Mouse (Mus musculus) forebrain, postnatal 0 days (tissue): Measurements from ENCODE around the gene Bptf. TPM values are rescaled to one million over a fixed set of nuclear protein-coding genes. Genes with fewer than 3 reads are reported as not detected.
"Not testable (repeated sequence)": the region's sequence is repeated elsewhere in the genome, so short reads cannot be mapped to it uniquely, and the experiment has no call there.

Experiments
- ATAC-seq: fragments of 200-750 bp; cut with Nextera tagmentation; 2 replicates; pipeline ENCODE4 v1.8.0; 2017; ENCODE audit warnings: mild to moderate bottlenecking, moderate library complexity
- DNase-seq: peaks from one replicate; pipeline ENCODE4 v3.0.0-alpha.2; 2015
- H3K27ac ChIP-seq: fragments of 300-500 bp; sonication (generic); 2 replicates; pipeline ENCODE4 v1.5.1; 2014; ENCODE audit warnings: low read depth, mild to moderate bottlenecking, antibody characterized with exemption, low read length, moderate library complexity, mixed read lengths
- H3K27me3 ChIP-seq: fragments of 300-500 bp; sonication (generic); 2 replicates; pipeline ENCODE4 v1.6.1; 2014; ENCODE audit warnings: mild to moderate bottlenecking, low read length, mixed read lengths; ENCODE audit not compliant: insufficient read depth
- H3K36me3 ChIP-seq: fragments of 300-500 bp; sonication (generic); 2 replicates; pipeline ENCODE4 v1.6.1; 2014; ENCODE audit warnings: mild to moderate bottlenecking, moderate library complexity; ENCODE audit not compliant: insufficient read depth
- H3K4me1 ChIP-seq: fragments of 300-500 bp; sonication (generic); 2 replicates; pipeline ENCODE4 v1.6.1; 2014; ENCODE audit warnings: antibody characterized with exemption; ENCODE audit not compliant: insufficient read depth
- H3K4me2 ChIP-seq: fragments of 300-500 bp; sonication (generic); 2 replicates; pipeline ENCODE4 v1.6.1; 2014; ENCODE audit warnings: low read depth, mild to moderate bottlenecking, moderate library complexity
- H3K4me3 ChIP-seq: fragments of 300-500 bp; sonication (generic); 2 replicates; pipeline ENCODE4 v1.5.1; 2014; ENCODE audit warnings: low read depth, low read length, mixed read lengths
- H3K9ac ChIP-seq: fragments of 300-500 bp; sonication (generic); 2 replicates; pipeline ENCODE4 v1.6.1; 2014; ENCODE audit warnings: mild to moderate bottlenecking
- H3K9me3 ChIP-seq: fragments of 300-500 bp; sonication (generic); 2 replicates; pipeline ENCODE4 v1.6.1; 2016; ENCODE audit warnings: low read length
- CTCF ChIP-seq: sonication (generic); IDR thresholded peaks from 2 replicates; pipeline ENCODE4 v1.5.1; 2016; ENCODE audit warnings: antibody characterized with exemption, control low read depth, low read depth
- WGBS: fragments of 180-500 bp; shearing (Covaris S2); extraction: QIAGEN DNeasy Blood & Tissue Kit; methylation state at CpG from one replicate; pipeline ENCODE4 v1.1.7; 2014; 5-methylcytosine and 5-hydroxymethylcytosine counted together
- polyA plus RNA-seq: library from polyadenylated mRNA; unstranded; fragments of >200 nt; fragmentation: Nextera tagmentation; extraction: Ambion mirVana; gene quantifications from 2 replicates; pipeline ENCODE4 v1.2.1, GENCODE M21; 2015
- total RNA-seq: library from RNA; depleted of rRNA; stranded (reverse); fragments of >200 nt; gene quantifications from 2 replicates; pipeline ENCODE4 v1.2.3, GENCODE M21; 2014

The Bptf gene
- total and polyA plus RNA-seq, 2 experiments from 2014 or later: 17.2 to 52.6 TPM

DNA sequence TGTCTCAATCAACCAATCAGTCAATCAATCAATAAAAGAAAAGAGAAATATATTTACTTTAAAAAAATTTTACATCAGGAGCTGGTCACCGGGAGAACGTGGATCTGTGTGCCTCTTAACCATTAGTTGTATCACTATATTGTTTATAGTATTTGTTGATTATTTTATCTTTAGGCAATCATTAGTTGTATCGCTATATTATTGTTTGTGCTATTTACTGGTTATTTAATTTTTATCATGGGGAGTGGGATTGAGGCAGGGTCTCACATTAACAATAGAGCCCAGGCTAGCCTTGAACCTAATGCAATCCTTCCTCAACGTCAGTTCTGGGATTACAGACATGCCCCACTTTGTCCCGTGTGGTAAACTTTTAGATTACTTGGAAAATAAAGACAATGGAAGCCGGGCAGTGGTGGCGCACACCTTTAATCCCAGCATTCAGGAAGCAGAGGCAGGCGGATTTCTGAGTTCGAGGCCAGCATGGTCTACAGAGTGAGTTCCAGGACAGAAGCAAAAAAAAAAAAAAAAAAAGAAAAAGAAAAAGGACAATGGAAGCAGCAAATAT is 131.9 kb downstream of the Bptf start:
- Histone ChIP-seq H3K9ac (peak overlapping the region; percentile 46), H3K27me3 (no peaks in the 10 kb centered on the region), H3K9me3 (no peaks in the 10 kb centered on the region), H3K4me1 (peaks cover 3% of the 10 kb centered on the region; the same call in 1 of the 2 replicates), H3K27ac (peak overlapping the region; percentile 86), H3K4me3 (peak overlapping the region; percentile 29), H3K4me2 (peak overlapping the region; percentile 46), H3K36me3 (peaks cover 11% of the 10 kb centered on the region; the same call in 1 of the 2 replicates)
- WGBS: 83% methylated on average over 9 of the region's 9 CpGs
- DNase-seq (no peak), ATAC-seq (no peak)
- TF ChIP-seq CTCF: no peak

DNA sequence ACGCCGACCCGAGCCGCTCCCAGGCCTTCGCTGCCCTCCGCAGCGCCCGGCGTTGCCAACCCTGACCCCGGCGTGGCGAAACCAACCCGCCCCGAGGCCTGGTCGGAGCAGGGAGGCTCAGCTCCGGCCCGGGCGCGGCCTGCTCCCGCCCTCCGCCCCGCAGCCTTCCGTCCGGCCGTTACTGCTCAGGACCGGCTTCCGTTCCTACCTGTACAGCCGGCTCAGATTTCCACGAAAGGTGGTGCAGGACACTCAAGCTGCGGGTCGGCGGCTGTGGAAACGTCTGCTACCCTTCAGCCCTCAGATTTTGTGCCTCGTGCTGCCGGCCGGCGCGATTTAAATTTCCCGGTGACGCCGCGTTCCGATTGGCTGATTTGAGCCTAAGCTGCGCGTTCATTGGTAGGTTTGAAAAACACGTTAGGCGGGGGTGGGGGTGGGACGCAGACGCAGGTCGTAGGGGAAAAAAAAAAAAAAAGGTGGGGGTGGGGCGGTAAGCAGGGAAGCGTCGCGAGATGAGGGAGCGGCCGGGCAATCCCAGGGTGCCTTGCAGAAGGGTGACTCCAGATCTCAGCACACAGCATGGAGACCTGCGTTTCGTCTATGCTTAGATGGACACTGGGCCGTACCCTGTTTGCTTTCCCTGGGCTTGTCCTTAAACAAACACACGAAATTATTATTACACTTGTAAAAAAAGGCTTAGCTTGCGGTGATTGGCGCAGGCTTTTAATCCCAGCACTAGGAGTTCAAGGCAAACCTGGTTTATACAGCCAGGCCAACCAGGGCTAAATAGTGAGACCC is 132.6 kb downstream of the Bptf start, which contains the start of gene Kpna2:
Gene Kpna2, minus strand, starts transcription at position 391 of the 798 bp plus-strand sequence.
- Histone ChIP-seq H3K36me3 (peaks cover 17% of the 10 kb centered on the region), H3K4me1 (peaks cover 3% of the 10 kb centered on the region; the same call in 1 of the 2 replicates), H3K9me3 (no peaks in the 10 kb centered on the region), H3K27ac (peak within 1 kb of the TSS; percentile 86), H3K9ac (peak within 1 kb of the TSS; percentile 64), H3K4me3 (peak within 1 kb of the TSS; percentile 89), H3K4me2 (peak within 1 kb of the TSS; percentile 71), H3K27me3 (no peaks in the 10 kb centered on the region)
- under 1% methylated on average over 62 of the region's 62 CpGs for WGBS
- peak; percentile 96 for ATAC-seq
- DNase-seq: peak; percentile 96
- no peak for TF ChIP-seq CTCF

DNA sequence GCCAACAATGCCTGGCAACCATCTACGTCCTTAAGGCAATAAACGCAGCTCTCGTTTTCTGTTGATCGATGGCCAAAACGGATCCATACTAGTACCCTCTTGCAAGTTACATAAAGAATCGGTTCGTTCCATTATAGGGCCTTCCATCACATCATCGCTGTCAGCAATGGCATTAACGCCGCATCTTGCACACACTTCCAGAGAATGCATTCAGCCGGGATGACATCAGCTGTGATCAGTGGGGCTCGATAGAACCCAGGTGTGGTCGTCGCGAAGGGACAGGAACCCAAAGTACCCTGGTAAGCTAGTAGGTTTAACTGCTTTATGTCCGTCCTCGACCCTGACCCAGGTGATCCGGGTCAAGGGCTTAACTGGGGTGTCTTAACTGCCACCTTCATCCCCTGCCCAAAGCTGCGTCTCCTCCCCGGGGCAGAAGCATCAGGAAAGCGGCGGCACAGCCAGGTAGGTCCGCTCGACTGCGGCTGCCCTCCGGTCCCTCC is 133.2 kb downstream of the Bptf start:
- 2% methylated on average over 26 of the region's 26 CpGs for WGBS
- Histone ChIP-seq H3K36me3 (peaks cover 22% of the 10 kb centered on the region), H3K9me3 (no peaks in the 10 kb centered on the region), H3K9ac (peak overlapping the region; percentile 64), H3K4me3 (peak overlapping the region; percentile 89), H3K4me1 (peaks cover 3% of the 10 kb centered on the region; the same call in 1 of the 2 replicates), H3K27me3 (no peaks in the 10 kb centered on the region), H3K27ac (peak overlapping the region; percentile 69), H3K4me2 (peak overlapping the region; percentile 71)
- DNase-seq (peak; percentile 67), ATAC-seq (no peak)
- no peak for TF ChIP-seq CTCF

DNA sequence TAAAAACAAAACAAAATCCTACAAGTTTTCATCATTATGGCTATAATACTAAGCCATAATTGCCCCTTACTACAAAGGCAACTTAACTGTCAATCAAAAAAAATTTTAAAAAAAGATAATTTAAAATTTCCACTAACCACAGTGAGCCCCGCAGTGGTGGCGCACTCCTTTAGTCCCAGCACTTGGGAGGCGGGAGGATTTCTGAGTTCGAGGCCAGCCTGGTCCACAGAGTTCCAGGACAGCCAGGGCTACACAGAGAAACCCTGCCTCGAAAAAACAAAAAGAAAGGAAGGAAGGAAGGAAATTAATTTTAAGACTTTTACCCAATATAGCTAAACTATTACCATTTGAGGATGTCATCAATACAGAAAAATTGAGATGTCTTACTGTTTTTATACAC is 134.0 kb downstream of the Bptf start:
- ATAC-seq (no peak), DNase-seq (no peak)
- Histone ChIP-seq H3K27me3 (no peaks in the 10 kb centered on the region), H3K27ac (peak overlapping the region; percentile 69; the same call in 1 of the 2 replicates), H3K36me3 (peaks cover 22% of the 10 kb centered on the region), H3K4me2 (peak overlapping the region; percentile 71), H3K9ac (peak overlapping the region; percentile 64), H3K4me1 (peaks cover 3% of the 10 kb centered on the region; the same call in 1 of the 2 replicates), H3K9me3 (no peaks in the 10 kb centered on the region), H3K4me3 (peak overlapping the region; percentile 89)
- no peak for TF ChIP-seq CTCF
- WGBS: 12% methylated on average over 5 of the region's 5 CpGs

DNA sequence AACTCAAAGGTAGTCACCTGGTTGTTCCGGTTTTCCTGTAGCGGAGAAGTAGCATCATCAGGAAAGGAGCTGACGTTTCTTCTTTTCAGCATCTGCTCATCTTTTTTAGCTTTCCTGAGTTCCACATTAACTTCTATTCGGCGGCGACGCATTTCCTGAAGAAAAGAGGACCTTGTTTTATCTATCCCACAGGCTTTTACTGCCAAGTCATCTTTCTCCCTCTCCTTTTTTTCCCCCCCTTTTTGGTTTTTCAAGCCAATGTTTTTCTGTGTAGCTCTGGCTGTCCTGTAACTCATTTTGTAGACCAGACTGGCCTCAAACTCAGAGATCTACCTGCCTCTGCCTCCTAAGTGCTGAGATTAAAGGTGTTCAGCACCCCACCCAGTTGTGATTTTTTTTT is 135.4 kb downstream of the Bptf start:
- not testable (repeated sequence) for H3K27ac ChIP-seq, H3K4me3 ChIP-seq, ATAC-seq, DNase-seq, H3K4me2 ChIP-seq, H3K4me1 ChIP-seq, H3K9ac ChIP-seq, H3K9me3 ChIP-seq, H3K27me3 ChIP-seq
- peaks cover 24% of the 10 kb centered on the region for H3K36me3 ChIP-seq
- WGBS: 90% methylated on average over 7 of the region's 7 CpGs

DNA sequence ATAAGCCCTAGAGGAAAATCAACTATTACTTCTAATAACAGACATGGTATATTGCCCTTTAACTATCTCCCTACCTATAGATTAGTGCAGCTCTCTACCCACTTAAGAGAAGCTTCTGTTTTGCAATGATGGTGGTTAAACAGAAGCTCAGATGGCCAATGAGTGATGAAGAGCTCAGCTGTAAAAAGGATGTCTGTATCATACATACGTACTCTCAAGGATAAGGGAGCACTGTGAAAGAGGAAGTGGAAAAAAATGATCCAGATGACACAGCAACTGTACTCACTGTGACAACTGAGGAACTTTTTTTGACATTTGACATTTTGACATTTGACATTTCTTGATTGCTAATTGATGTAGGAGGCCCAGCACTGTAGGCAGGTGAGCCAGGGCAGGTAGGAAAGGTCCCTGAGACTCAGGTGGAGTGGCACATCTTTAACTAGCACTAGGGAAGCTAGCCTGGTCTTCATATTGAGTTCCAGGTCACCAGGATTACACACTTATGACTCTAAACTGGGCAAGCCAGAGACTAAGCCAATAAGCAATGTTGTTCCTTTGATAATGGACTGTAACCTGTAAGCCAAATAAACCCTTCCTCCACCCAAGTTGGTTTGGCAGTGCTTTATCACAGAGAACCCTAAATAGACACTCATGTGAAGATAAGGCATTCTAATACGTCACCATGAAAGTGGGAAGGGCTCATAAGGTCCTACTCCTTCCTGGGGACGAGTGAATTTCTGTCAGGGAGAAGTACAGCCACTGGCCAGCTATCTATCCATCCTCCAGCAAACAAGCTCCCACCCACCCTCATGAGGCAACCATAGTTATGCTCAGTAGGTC is 137.5 kb downstream of the Bptf start:
- Histone ChIP-seq H3K4me2 (no peak overlapping the region), H3K27me3 (no peaks in the 10 kb centered on the region), H3K27ac (no peak overlapping the region), H3K36me3 (peaks cover 36% of the 10 kb centered on the region), H3K4me3 (no peak overlapping the region), H3K4me1 (peaks cover 3% of the 10 kb centered on the region; the same call in 1 of the 2 replicates), H3K9ac (no peak overlapping the region), H3K9me3 (no peaks in the 10 kb centered on the region)
- WGBS: 86% methylated on average over 3 of the region's 3 CpGs
- ATAC-seq (no peak), DNase-seq (no peak)
- no peak for TF ChIP-seq CTCF
